Mouse (Mus musculus) heart, embryonic 13.5 days (tissue): Measurements from ENCODE around the gene Smim17. TPM values are rescaled to one million over a fixed set of nuclear protein-coding genes. Genes with fewer than 3 reads are reported as not detected.
"Not testable (repeated sequence)": the region's sequence is repeated elsewhere in the genome, so short reads cannot be mapped to it uniquely, and the experiment has no call there.

Experiments
- ATAC-seq: fragments of 200-750 bp; cut with Nextera tagmentation; 2 replicates; pipeline ENCODE4 v1.8.0; 2017; ENCODE audit warnings: moderate TSS enrichment; ENCODE audit not compliant: insufficient number of reproducible peaks, low FRiP score, low TSS enrichment; ENCODE audit errors: extremely low read depth
- H3K27ac ChIP-seq: fragments of 300-500 bp; sonication (generic); replicated peaks from 2 replicates; pipeline ENCODE4 v1.5.1; 2015; ENCODE audit warnings: moderate library complexity, mild to moderate bottlenecking, inconsistent platforms
- H3K27me3 ChIP-seq: fragments of 300-500 bp; sonication (generic); replicated peaks from 2 replicates; pipeline ENCODE4 v1.6.1; 2015; ENCODE audit warnings: mild to moderate bottlenecking, inconsistent platforms
- H3K36me3 ChIP-seq: fragments of 300-500 bp; sonication (generic); 2 replicates; pipeline ENCODE4 v1.6.1; 2015; ENCODE audit warnings: mild to moderate bottlenecking, inconsistent platforms
- H3K4me1 ChIP-seq: fragments of 300-500 bp; sonication (generic); 2 replicates; pipeline ENCODE4 v1.6.1; 2015; ENCODE audit warnings: inconsistent platforms
- H3K4me2 ChIP-seq: fragments of 300-500 bp; sonication (generic); 2 replicates; pipeline ENCODE4 v1.6.1; 2015; ENCODE audit warnings: inconsistent platforms, mild to moderate bottlenecking, moderate library complexity
- H3K4me3 ChIP-seq: fragments of 300-500 bp; sonication (generic); 2 replicates; pipeline ENCODE4 v1.5.1; 2015; ENCODE audit warnings: moderate library complexity, mild to moderate bottlenecking, inconsistent platforms
- H3K9ac ChIP-seq: fragments of 300-500 bp; sonication (generic); 2 replicates; pipeline ENCODE4 v1.6.1; 2015; ENCODE audit warnings: inconsistent platforms, mild to moderate bottlenecking, moderate library complexity
- H3K9me3 ChIP-seq: fragments of 300-500 bp; sonication (generic); 2 replicates; pipeline ENCODE4 v1.6.1; 2016; ENCODE audit warnings: inconsistent platforms
- WGBS: fragments of 180-500 bp; shearing (Covaris S2); methylation state at CpG from one replicate; pipeline ENCODE4 v1.1.7; 2015; ENCODE audit warnings: mixed read lengths; 5-methylcytosine and 5-hydroxymethylcytosine counted together
- polyA plus RNA-seq: library from polyadenylated mRNA; unstranded; fragments of >200 nt; fragmentation: Nextera tagmentation; extraction: Ambion mirVana; gene quantifications from 2 replicates; pipeline ENCODE4 v1.2.1, GENCODE M21; 2015

The Smim17 gene
- not detected in 2 replicates for polyA plus RNA-seq

- Histone ChIP-seq H3K9ac (peak within 1 kb of the TSS; percentile 77), H3K36me3 (peaks cover 30% of the 10 kb centered on the region), H3K27me3 (no peaks in the 10 kb centered on the region), H3K27ac (no peak within 1 kb of the TSS), H3K4me1 (peaks cover 9% of the 10 kb centered on the region; the same call in 1 of the 2 replicates), H3K4me3 (peak within 1 kb of the TSS; percentile 60), H3K9me3 (peaks cover 2% of the 10 kb centered on the region; the same call in 1 of the 2 replicates), H3K4me2 (peak within 1 kb of the TSS; percentile 74)
- ATAC-seq, result no peak
- 23% methylated on average over 25 of the region's 25 CpGs for WGBS
These were observed at the start of gene Smim17 for GRCm38 (mm10) chr7:6397996-6398975. TSS of gene Smim17 (plus strand) at chr7:6398715.

GRCm38 (mm10) chr7:6358121-6358520, 40.4 kb upstream of the Smim17 start:
- Histone ChIP-seq H3K9me3 (no peaks in the 10 kb centered on the region), H3K36me3 (peaks cover 17% of the 10 kb centered on the region), H3K4me2 (no peak overlapping the region), H3K4me3 (no peak overlapping the region), H3K9ac (no peak overlapping the region), H3K27me3 (no peaks in the 10 kb centered on the region), H3K27ac (no peak overlapping the region), H3K4me1 (peaks cover 4% of the 10 kb centered on the region)
- 56% methylated on average over 2 of the region's 2 CpGs for WGBS
- ATAC-seq, result no peak

- no peak overlapping the region for H3K9ac ChIP-seq
- no peak overlapping the region for H3K27ac ChIP-seq
- H3K27me3 ChIP-seq, result no peaks in the 10 kb centered on the region
- no peak overlapping the region for H3K4me2 ChIP-seq
- no peak for ATAC-seq
- H3K36me3 ChIP-seq, result peaks cover 8% of the 10 kb centered on the region
- peaks cover 10% of the 10 kb centered on the region for H3K4me1 ChIP-seq
- H3K9me3 ChIP-seq, result no peaks in the 10 kb centered on the region
- WGBS, result 46% methylated on average over 10 of the region's 10 CpGs
- no peak overlapping the region for H3K4me3 ChIP-seq
These were observed 39.5 kb upstream of the Smim17 start for GRCm38 (mm10) chr7:6358937-6359590.

GRCm38 (mm10) chr7:6360477-6361060, 37.9 kb upstream of the Smim17 start:
- no peak overlapping the region for H3K4me3 ChIP-seq
- H3K9ac ChIP-seq, result no peak overlapping the region
- no peaks in the 10 kb centered on the region for H3K36me3 ChIP-seq
- 13% methylated on average over 8 of the region's 9 CpGs for WGBS
- ATAC-seq, result no peak
- H3K27ac ChIP-seq, result no peak overlapping the region
- no peaks in the 10 kb centered on the region for H3K27me3 ChIP-seq
- H3K4me2 ChIP-seq, result no peak overlapping the region
- peaks cover 16% of the 10 kb centered on the region for H3K4me1 ChIP-seq
- H3K9me3 ChIP-seq, result no peaks in the 10 kb centered on the region

GRCm38 (mm10) chr7:6361756-6362155, 36.8 kb upstream of the Smim17 start:
- H3K9ac ChIP-seq, result peak overlapping the region; percentile 77
- peaks cover 16% of the 10 kb centered on the region for H3K4me1 ChIP-seq
- H3K4me2 ChIP-seq, result peak overlapping the region; percentile 91
- ATAC-seq, result no peak
- no peaks in the 10 kb centered on the region for H3K36me3 ChIP-seq
- WGBS, result 24% methylated on average over 7 of the region's 7 CpGs
- no peaks in the 10 kb centered on the region for H3K27me3 ChIP-seq
- peak overlapping the region; percentile 70 for H3K4me3 ChIP-seq
- H3K27ac ChIP-seq, result peak overlapping the region; percentile 89
- H3K9me3 ChIP-seq, result no peaks in the 10 kb centered on the region

- Histone ChIP-seq H3K9ac (peak overlapping the region; percentile 90), H3K4me2 (peak overlapping the region; percentile 91), H3K4me1 (peaks cover 16% of the 10 kb centered on the region), H3K27ac (peak overlapping the region; percentile 89), H3K27me3 (no peaks in the 10 kb centered on the region), H3K4me3 (peak overlapping the region; percentile 70), H3K9me3 (no peaks in the 10 kb centered on the region), H3K36me3 (no peaks in the 10 kb centered on the region)
- peak; percentile 88 for ATAC-seq
- WGBS, result under 1% methylated on average over 37 of the region's 38 CpGs
These were observed 36.1 kb upstream of the Smim17 start for GRCm38 (mm10) chr7:6362268-6363046.

- ATAC-seq, result peak; percentile 71
These were observed 35.4 kb upstream of the Smim17 start, which contains the start of gene Zfp78 for GRCm38 (mm10) chr7:6363047-6363488. TSS of gene Zfp78 (plus strand) at chr7:6363280.

GRCm38 (mm10) chr7:6364761-6365160, 33.8 kb upstream of the Smim17 start:
- Histone ChIP-seq H3K4me3 (no peak overlapping the region), H3K9me3 (no peaks in the 10 kb centered on the region), H3K4me1 (peaks cover 16% of the 10 kb centered on the region), H3K27ac (no peak overlapping the region), H3K27me3 (no peaks in the 10 kb centered on the region), H3K36me3 (no peaks in the 10 kb centered on the region), H3K4me2 (no peak overlapping the region), H3K9ac (no peak overlapping the region)
- WGBS, result 57% methylated on average over 1 of the region's 1 CpGs
- ATAC-seq, result no peak

More at GRCm38 (mm10) chr7:6363047-6363488, 35.4 kb upstream of the Smim17 start, which contains the start of gene Zfp78:
- peak within 1 kb of the TSS; percentile 90 for H3K9ac ChIP-seq
- no peaks in the 10 kb centered on the region for H3K36me3 ChIP-seq
- H3K4me3 ChIP-seq, result peak within 1 kb of the TSS; percentile 70
- H3K9me3 ChIP-seq, result no peaks in the 10 kb centered on the region
- H3K27ac ChIP-seq, result peak within 1 kb of the TSS; percentile 89
- H3K4me2 ChIP-seq, result peak within 1 kb of the TSS; percentile 91
- no peaks in the 10 kb centered on the region for H3K27me3 ChIP-seq
- WGBS, result under 1% methylated on average over 23 of the region's 23 CpGs
- H3K4me1 ChIP-seq, result peaks cover 16% of the 10 kb centered on the region

GRCm38 (mm10) chr7:6367185-6367584, 31.3 kb upstream of the Smim17 start:
- H3K9me3 ChIP-seq, result no peaks in the 10 kb centered on the region
- no peaks in the 10 kb centered on the region for H3K27me3 ChIP-seq
- 0 out of 2 replicates have a peak, but pooled peaks cover 1% of the 10 kb centered on the region for H3K36me3 ChIP-seq
- no peak overlapping the region for H3K4me2 ChIP-seq
- 88% methylated on average over 5 of the region's 5 CpGs for WGBS
- H3K4me1 ChIP-seq, result peaks cover 12% of the 10 kb centered on the region
- no peak overlapping the region for H3K9ac ChIP-seq
- ATAC-seq, result no peak
- no peak overlapping the region for H3K27ac ChIP-seq
- H3K4me3 ChIP-seq, result no peak overlapping the region

GRCm38 (mm10) chr7:6368146-6368545, 30.4 kb upstream of the Smim17 start:
- not testable (repeated sequence) for H3K9ac ChIP-seq, ATAC-seq, H3K36me3 ChIP-seq, H3K4me3 ChIP-seq, H3K27ac ChIP-seq, H3K9me3 ChIP-seq, H3K27me3 ChIP-seq, H3K4me2 ChIP-seq
- peaks cover 12% of the 10 kb centered on the region for H3K4me1 ChIP-seq
- WGBS, result 80% methylated on average over 5 of the region's 5 CpGs
